Mouse (Mus musculus) erythroblast, embryonic 14.5 days (primary cell): ENCODE data around the gene Ppp5c.

Experiments used
- GATA1 ChIP-seq: IDR thresholded peaks from 2 replicates; pipeline ENCODE4 v1.6.1; 2012; ENCODE audit warnings: low read length, inconsistent platforms, mixed read lengths
- TAL1 ChIP-seq: IDR thresholded peaks from 3 replicates; pipeline ENCODE4 v1.6.1; 2012; ENCODE audit warnings: low read length, inconsistent platforms, mixed read lengths

DNA sequence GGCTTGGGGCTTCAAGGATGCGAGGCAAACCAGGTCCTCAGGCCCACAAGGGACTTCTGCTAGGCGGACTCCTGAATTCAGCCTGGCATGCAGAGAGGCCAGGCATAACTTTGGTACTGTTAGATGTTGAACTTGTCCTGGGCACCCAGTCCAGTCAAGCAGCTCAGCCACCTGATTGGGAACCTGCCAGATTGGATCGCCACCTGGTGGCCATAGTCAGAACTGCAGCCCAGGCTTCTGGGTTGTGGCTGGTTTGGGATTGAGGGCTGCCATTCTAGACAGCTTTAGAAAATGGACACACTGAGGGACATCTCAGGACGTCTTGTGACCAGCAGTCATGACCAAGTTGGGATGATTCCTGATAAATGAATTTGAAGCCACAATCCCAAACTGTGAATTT, 28.1 kb downstream of the Ppp5c start:
- TF ChIP-seq GATA1 = no peak
- TF ChIP-seq TAL1 = no peak
